Mouse (Mus musculus) retina, embryonic 14.5 days (tissue): Measurements from ENCODE around the gene Dctpp1.
A peak's percentile ranks its signal among the peaks of the same experiment; 100 is the strongest.

Experiments
- DNase-seq: peaks from one replicate; pipeline ENCODE4 v3.0.0-alpha.2; 2015; ENCODE audit warnings: low spot score

Dctpp1 gene

GRCm38 (mm10) chr7:127231376-127231775, 29.1 kb downstream of the Dctpp1 start:
- no peak for DNase-seq

- DNase-seq: peak; percentile 88
These were observed 31.8 kb downstream of the Dctpp1 start for GRCm38 (mm10) chr7:127228615-127229303.

GRCm38 (mm10) chr7:127225147-127225995, 35.1 kb downstream of the Dctpp1 start:
- DNase-seq: no peak

- DNase-seq: no peak
These were observed 35.9 kb downstream of the Dctpp1 start for GRCm38 (mm10) chr7:127224616-127225015.

GRCm38 (mm10) chr7:127223515-127224478, 36.7 kb downstream of the Dctpp1 start:
- DNase-seq: no peak

GRCm38 (mm10) chr7:127223106-127223505, 37.4 kb downstream of the Dctpp1 start:
- no peak for DNase-seq

- DNase-seq: no peak
These were observed 40.1 kb downstream of the Dctpp1 start for GRCm38 (mm10) chr7:127220440-127220839.

GRCm38 (mm10) chr7:127218670-127219069, 41.8 kb downstream of the Dctpp1 start:
- DNase-seq: no peak

GRCm38 (mm10) chr7:127217901-127218642, 42.4 kb downstream of the Dctpp1 start:
- DNase-seq: no peak

- DNase-seq: no peak
These were observed 43.0 kb downstream of the Dctpp1 start for GRCm38 (mm10) chr7:127217475-127217874.

GRCm38 (mm10) chr7:127216307-127216706, 44.2 kb downstream of the Dctpp1 start:
- no peak for DNase-seq

GRCm38 (mm10) chr7:127214981-127215871, 45.3 kb downstream of the Dctpp1 start:
- peak; percentile 91 for DNase-seq

GRCm38 (mm10) chr7:127214521-127214920, 46.0 kb downstream of the Dctpp1 start:
- DNase-seq: no peak

- no peak for DNase-seq
These were observed 46.6 kb downstream of the Dctpp1 start for GRCm38 (mm10) chr7:127213930-127214329.

GRCm38 (mm10) chr7:127213485-127213884, 47.0 kb downstream of the Dctpp1 start:
- peak; percentile 80 for DNase-seq

GRCm38 (mm10) chr7:127212432-127213250, 47.9 kb downstream of the Dctpp1 start:
- DNase-seq: no peak

- no peak for DNase-seq
These were observed 49.3 kb downstream of the Dctpp1 start for GRCm38 (mm10) chr7:127211014-127211745.

GRCm38 (mm10) chr7:127210266-127210665, 50.2 kb downstream of the Dctpp1 start:
- no peak for DNase-seq

GRCm38 (mm10) chr7:127209851-127210250, 50.7 kb downstream of the Dctpp1 start:
- DNase-seq: no peak
